Comparison of ENCODE assay signal across 23 mouse cellular contexts in genomic region chr9:116343086-116343481, GRCm38 (mm10).
DNase-seq lines count a peak whose midpoint lies in the region; ATAC-seq and TF ChIP-seq lines count a peak whose summit lies in the region.
"Had no signal": no experiment of that assay in that cellular context is flagged by ENCODE, and none has a peak within 500 bp of the region (broad histone marks: within the 10 kb centered on the region; RNA-seq: fewer than 3 reads in every experiment).

No protein-coding gene starts in this region.

- peak overlapping the region; percentile 46 for H3K27ac ChIP-seq in gastrocnemius, adult 2 months
- H3K27ac ChIP-seq in midbrain, embryonic 11.5 days (ENCODE audit: low read depth, low read length) = no peak overlapping the region
- H3K27ac ChIP-seq in midbrain, embryonic 15.5 days = no peak overlapping the region
- H3K27ac ChIP-seq: forebrain, embryonic 15.5 days; heart, embryonic 15.5 days; hindbrain, postnatal 0 days; kidney, postnatal 0 days; limb, embryonic 12.5 days; liver, embryonic 12.5 days had no signal

- TF ChIP-seq CTCF in gastrocnemius, adult 2 months (IDR thresholded peaks at IDR 0.05) = no peak

- no peaks in the 10 kb centered on the region for H3K79me2 ChIP-seq in myocyte (ENCODE audit: control insufficient read depth, insufficient read depth)

- H3ac ChIP-seq in myocyte (ENCODE audit: control insufficient read depth, insufficient read length) = no peak overlapping the region

- H3K36me3 ChIP-seq in midbrain, embryonic 11.5 days (ENCODE audit: control insufficient read depth, insufficient read depth, low read length) = no peaks in the 10 kb centered on the region
- H3K36me3 ChIP-seq in midbrain, embryonic 15.5 days (replicated peaks) = no peaks in the 10 kb centered on the region
- H3K36me3 ChIP-seq in myocyte (ENCODE audit: control insufficient read depth, insufficient read depth) = no peaks in the 10 kb centered on the region
- H3K36me3 ChIP-seq: forebrain, embryonic 15.5 days; heart, embryonic 15.5 days; limb, embryonic 12.5 days; liver, embryonic 12.5 days had no signal

- H3K4me1 ChIP-seq in midbrain, embryonic 11.5 days (ENCODE audit: control insufficient read depth, insufficient read depth, low read length) = no peaks in the 10 kb centered on the region
- H3K4me1 ChIP-seq in midbrain, embryonic 15.5 days = no peaks in the 10 kb centered on the region
- H3K4me1 ChIP-seq: forebrain, embryonic 15.5 days; heart, embryonic 15.5 days; limb, embryonic 12.5 days had no signal

- DNase-seq in gastrocnemius, adult 2 months = no peak
- no peak for DNase-seq in gastrocnemius, postnatal 36 days
- DNase-seq in midbrain, embryonic 11.5 days (ENCODE audit: low spot score, missing footprints) = peak; percentile 53
- DNase-seq in NIH3T3 (ENCODE audit: low read depth) = peak; percentile 74
- no peak for DNase-seq in layer of hippocampus, postnatal 14 days (ENCODE audit: low spot score in 2 of 2)
- DNase-seq: adrenal gland, postnatal 25 days; cerebellum, adult 2 months; cerebellum, postnatal 36 days; gastrocnemius, postnatal 14 days; lung, postnatal 10 days; thymus, postnatal 25 days had no signal

- no peak overlapping the region for H3K4me2 ChIP-seq in midbrain, embryonic 11.5 days
- no peak overlapping the region for H3K4me2 ChIP-seq in midbrain, embryonic 15.5 days
- H3K4me2 ChIP-seq in myocyte (ENCODE audit: low read depth) = peak overlapping the region; percentile 45
- H3K4me2 ChIP-seq: forebrain, embryonic 15.5 days; heart, embryonic 15.5 days; limb, embryonic 12.5 days; liver, embryonic 12.5 days had no signal

- no peaks in the 10 kb centered on the region for H3K9me3 ChIP-seq in midbrain, embryonic 11.5 days (ENCODE audit: control insufficient read depth, low read length)
- no peaks in the 10 kb centered on the region; the same call in 1 of the 2 replicates for H3K9me3 ChIP-seq in midbrain, embryonic 15.5 days
- H3K9me3 ChIP-seq: forebrain, embryonic 15.5 days; liver, embryonic 12.5 days had no signal

- TF ChIP-seq POLR2A in myocyte (IDR thresholded peaks at IDR 0.05; ENCODE audit: insufficient read length, low read depth) = no peak

- H3K9ac ChIP-seq in midbrain, embryonic 11.5 days (ENCODE audit: low read length) = no peak overlapping the region
- H3K9ac ChIP-seq in midbrain, embryonic 15.5 days = no peak overlapping the region
- H3K9ac ChIP-seq: forebrain, embryonic 15.5 days; heart, embryonic 15.5 days; limb, embryonic 12.5 days; liver, embryonic 12.5 days had no signal

- ATAC-seq in midbrain, embryonic 11.5 days (ENCODE audit: low FRiP score) = no peak
- ATAC-seq in midbrain, embryonic 15.5 days (replicated peaks) = no peak
- ATAC-seq: CD4-positive, CD25-positive, alpha-beta regulatory T cell, adult 4 months; forebrain, embryonic 15.5 days; hindbrain, postnatal 0 days; liver, embryonic 12.5 days; midbrain, embryonic 16.5 days had no signal

- no peak overlapping the region for H3K4me3 ChIP-seq in gastrocnemius, adult 2 months
- H3K4me3 ChIP-seq in midbrain, embryonic 11.5 days (ENCODE audit: low read depth, low read length) = no peak overlapping the region
- no peak overlapping the region for H3K4me3 ChIP-seq in midbrain, embryonic 15.5 days
- H3K4me3 ChIP-seq in myocyte = no peak overlapping the region
- H3K4me3 ChIP-seq: erythroblast, embryonic 14.5 days; forebrain, embryonic 15.5 days; heart, embryonic 15.5 days; limb, embryonic 12.5 days; liver, embryonic 12.5 days; megakaryocyte, embryonic 14.5 days had no signal

- WGBS in midbrain, embryonic 11.5 days = 91% methylated on average over 3 of the region's 3 CpGs
- WGBS in midbrain, embryonic 15.5 days = 95% methylated on average over 3 of the region's 3 CpGs

- no peaks in the 10 kb centered on the region for H3K27me3 ChIP-seq in midbrain, embryonic 11.5 days (ENCODE audit: control insufficient read depth, insufficient read depth, low read length)
- H3K27me3 ChIP-seq in midbrain, embryonic 15.5 days (replicated peaks) = no peaks in the 10 kb centered on the region
- no peaks in the 10 kb centered on the region for H3K27me3 ChIP-seq in myocyte (ENCODE audit: control insufficient read depth, insufficient read depth, insufficient read length)
- H3K27me3 ChIP-seq: forebrain, embryonic 15.5 days; heart, embryonic 15.5 days; limb, embryonic 12.5 days; liver, embryonic 12.5 days; megakaryocyte, embryonic 14.5 days had no signal

- intact Hi-C loops in gastrocnemius, adult 2 months (cut with DNase I) = no loop called here
- intact Hi-C loops in gastrocnemius, postnatal 36 days (cut with DNase I) = no loop called here

TF ChIP-seq in myocyte, 11 proteins besides CTCF, POLR2A, EP300 and RAD21:
- TF ChIP-seq MAX (IDR thresholded peaks at IDR 0.05; ENCODE audit: low read depth) (no peak), CEBPB (IDR thresholded peaks at IDR 0.05; ENCODE audit: insufficient read depth, poor library complexity, severe bottlenecking) (no peak), TCF12 (IDR thresholded peaks at IDR 0.05; ENCODE audit: insufficient read depth, poor library complexity, severe bottlenecking) (no peak)
TF ChIP-seq in myocyte: peak in this region for 0.

Comparison
In these comparisons a context has a peak if more than half of its experiments do, and no peak if none do; other contexts are left out.
1. DNase-seq: peak in midbrain, embryonic 11.5 days (single experiment) and NIH3T3 (single experiment); none in gastrocnemius, adult 2 months (single experiment), gastrocnemius, postnatal 36 days (0 of 2) and layer of hippocampus, postnatal 14 days (0 of 2).